Mouse (Mus musculus) C2C12 (cell line): ENCODE results near the gene Tmem53.

ENCODE experiments used
- CEBPB ChIP-seq: IDR thresholded peaks from one replicate; pipeline ENCODE4 v1.6.1; 2011; ENCODE audit warnings: low read depth, mild to moderate bottlenecking, control low read depth, moderate library complexity
- CTCF ChIP-seq: IDR thresholded peaks from one replicate; pipeline ENCODE4 v1.5.1; 2011; ENCODE audit not compliant: control insufficient read depth, insufficient read depth, insufficient read length
- MAX ChIP-seq: IDR thresholded peaks from one replicate; pipeline ENCODE4 v1.6.1; 2011; ENCODE audit warnings: mild to moderate bottlenecking, control low read depth

DNA sequence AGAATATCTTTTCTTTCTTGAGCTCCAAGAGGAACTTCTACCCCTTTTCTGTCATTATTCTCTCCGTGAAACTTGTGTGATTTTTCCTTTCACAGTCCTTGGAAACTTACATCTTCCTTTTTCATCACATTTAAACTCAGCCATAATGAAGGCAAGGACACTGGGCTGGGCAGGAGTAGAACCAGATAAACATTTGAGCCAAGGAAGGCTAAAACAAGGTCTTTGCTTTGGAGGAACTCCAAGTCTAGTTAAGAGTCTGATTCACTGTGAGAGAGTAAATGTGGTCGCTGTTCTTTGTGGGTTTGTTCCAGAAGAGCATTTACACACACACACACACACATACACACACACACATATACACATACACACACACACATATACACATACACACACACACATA, 39.9 kb downstream of the Tmem53 start:
- TF ChIP-seq CTCF, result no peak
- no peak for TF ChIP-seq MAX
- no peak for TF ChIP-seq CEBPB
